Mouse (Mus musculus) layer of hippocampus, adult 8-10 months (tissue): ENCODE data around the gene Cnih3. TPM values are rescaled to one million over a fixed set of nuclear protein-coding genes. Genes with fewer than 3 reads are reported as not detected.

Experiments used
- DNase-seq, 2 experiments: peaks; one replicate each; pipeline ENCODE4 v3.0.0; 2022; ENCODE audit warnings: low spot score in 2 of 2
- total RNA-seq, 4 experiments: library from RNA; stranded (reverse); gene quantifications; 2 replicates each; pipeline ENCODE4 v1.2.4; 2022

Cnih3 gene
- total RNA-seq, 4 experiments from 2014 or later, result 53.8 to 68.4 (median 59.4) TPM

DNA sequence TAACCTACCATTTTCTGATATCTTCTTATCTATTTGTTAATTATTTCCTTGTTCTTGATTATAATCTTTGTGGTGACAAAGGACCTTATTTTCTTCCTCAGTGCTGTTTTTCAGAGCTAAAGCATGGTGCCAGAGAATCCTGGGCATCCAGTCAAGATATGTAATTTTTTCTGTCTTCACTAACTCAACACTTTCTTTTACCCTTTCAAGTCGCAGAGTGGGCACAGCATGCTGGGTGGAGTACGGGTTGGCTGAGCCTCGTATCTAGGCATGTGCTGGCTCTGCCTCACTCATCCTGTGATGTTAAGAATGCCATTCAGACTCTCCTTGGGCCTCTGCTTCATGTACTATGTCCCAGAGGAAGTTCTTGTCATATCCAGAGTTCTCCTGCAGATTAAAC, 46.8 kb downstream of the Cnih3 start:
- no peak for DNase-seq

- DNase-seq, result no peak
These were observed 50.6 kb downstream of the Cnih3 start for GRCm38 (mm10) chr1:181403056-181403455.

GRCm38 (mm10) chr1:181407281-181407680, 54.9 kb downstream of the Cnih3 start:
- DNase-seq, result no peak

DNA sequence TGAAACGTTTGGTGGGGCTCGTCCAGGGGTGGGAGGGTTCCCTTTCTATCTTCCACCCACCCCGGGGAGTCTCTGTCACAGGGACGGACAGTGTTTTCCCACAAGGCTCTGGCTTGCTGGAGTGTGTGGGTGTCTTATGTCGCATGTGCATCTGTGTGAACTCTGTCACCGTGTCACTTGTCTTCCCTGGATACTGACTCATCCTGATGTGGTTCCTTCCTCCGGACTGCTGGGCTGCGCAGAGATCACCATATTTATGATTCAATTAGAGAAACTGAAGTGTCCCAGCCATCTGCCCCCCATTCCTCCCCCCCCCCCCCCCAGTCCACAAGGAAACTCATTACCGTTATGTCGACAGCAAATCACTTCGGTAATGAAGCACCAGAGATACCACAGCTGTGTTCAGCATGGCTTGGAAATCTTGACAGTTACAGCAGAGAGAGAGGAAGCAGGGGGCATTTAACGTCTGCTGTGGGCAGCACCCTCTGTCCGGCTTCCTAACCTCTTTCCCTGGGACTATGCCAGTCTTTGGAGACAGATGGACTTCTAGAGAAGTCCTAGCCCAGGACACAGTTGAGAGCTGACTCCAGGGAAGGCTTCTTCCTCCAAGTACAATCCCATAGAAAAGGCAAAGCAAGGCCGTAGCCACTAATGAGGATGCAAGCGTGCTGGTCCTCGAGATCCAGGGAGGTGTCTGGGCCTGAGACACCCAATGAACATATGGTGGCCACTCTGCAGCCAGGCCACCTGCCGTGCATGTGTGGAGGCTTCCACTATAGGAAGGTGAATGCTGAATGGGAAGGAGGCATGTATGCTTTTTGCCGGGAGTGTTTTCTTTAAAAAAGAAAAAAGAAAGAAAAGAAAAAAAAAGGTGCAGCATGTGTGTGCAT, 55.9 kb downstream of the Cnih3 start:
- DNase-seq, result no peak

- no peak for DNase-seq
These were observed 57.3 kb downstream of the Cnih3 start for GRCm38 (mm10) chr1:181409693-181410092.

- DNase-seq, result no peak
These were observed 58.3 kb downstream of the Cnih3 start for GRCm38 (mm10) chr1:181410647-181411254.

- no peak for DNase-seq
These were observed 62.6 kb downstream of the Cnih3 start for GRCm38 (mm10) chr1:181414985-181415384.

GRCm38 (mm10) chr1:181416841-181417240, 64.4 kb downstream of the Cnih3 start:
- no peak for DNase-seq

GRCm38 (mm10) chr1:181417937-181418523, 65.6 kb downstream of the Cnih3 start:
- DNase-seq, result no peak

DNA sequence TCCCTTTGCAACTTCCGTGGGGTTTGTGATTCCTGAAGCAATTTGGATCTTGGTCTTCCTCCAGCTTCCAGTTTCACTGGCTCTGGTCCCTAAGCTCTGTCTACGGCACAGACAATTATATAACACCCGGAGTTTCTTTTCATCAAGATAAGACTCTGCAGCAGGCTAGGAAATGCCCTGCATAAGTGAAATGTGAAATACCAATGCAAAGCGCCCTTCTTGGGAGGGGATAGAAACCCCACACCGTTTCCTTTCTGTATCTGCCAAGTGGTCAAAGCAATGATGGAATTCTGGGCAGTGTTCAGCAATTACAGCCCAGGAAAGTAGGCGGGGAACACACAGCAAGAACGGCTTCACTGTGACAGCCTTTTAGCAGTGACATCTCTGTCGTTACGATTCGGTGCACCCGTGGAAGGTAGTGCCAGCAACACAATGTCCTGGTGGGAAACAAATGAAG, 67.7 kb downstream of the Cnih3 start:
- DNase-seq, result peak in 1 of 2 experiments; percentile 35

GRCm38 (mm10) chr1:181422796-181423195, 70.4 kb downstream of the Cnih3 start:
- DNase-seq, result no peak

DNA sequence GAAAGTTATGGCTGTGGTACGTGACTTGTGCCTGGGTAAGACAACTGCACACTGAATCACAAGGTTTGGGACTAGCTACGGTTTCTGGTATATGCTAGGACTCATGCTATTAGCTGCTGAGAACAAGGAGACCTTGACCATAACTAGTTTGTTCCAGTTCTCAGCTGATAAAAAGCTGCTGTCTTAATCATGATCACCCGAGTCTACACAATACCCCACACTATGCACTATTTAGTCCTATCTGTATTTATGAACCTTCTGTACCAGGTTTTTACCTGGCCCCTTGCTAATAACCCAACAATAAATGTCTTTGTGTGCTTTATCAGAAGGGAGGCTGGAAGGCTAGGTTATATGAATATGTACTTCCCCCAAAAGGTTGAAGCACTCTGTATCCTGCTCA, 72.5 kb downstream of the Cnih3 start:
- no peak for DNase-seq

DNA sequence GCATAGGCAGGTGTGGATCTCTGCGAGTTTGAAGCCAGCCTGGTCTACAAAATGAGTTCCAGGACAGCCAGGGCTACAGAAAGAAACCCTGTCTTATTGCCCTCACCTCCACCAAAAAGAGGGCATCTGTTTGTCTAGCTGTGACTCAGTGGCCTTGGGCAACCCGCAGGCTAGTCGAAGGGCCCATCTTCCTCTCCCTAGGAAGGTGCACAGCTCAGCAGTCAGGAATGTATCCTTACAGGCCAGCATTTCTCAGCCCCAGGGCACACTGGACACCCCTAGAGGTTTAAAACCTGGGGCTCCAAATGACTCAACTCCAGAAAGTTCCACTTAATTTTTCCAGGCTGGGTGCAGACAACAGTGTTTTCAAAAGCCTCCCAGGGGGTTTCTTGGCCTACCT, 73.0 kb downstream of the Cnih3 start:
- no peak for DNase-seq

DNA sequence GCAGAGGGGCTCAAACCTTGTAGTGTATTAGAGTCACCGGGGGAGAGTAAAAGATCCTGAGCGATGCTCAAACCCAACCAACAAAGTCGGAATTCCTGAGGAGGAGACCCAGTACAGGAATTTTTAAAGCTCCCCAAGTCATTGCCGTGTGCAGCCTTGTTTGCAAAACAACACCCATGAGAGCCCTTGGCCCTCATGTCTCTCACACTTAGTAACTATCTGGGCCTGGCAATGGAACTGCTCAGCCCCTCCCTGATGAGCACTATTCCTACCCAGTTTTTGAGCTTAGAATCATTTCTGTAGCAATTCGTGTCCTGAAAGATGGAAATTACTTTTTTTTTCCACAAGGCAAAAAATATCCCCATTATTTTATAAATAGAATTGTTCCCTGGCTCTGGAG, 74.0 kb downstream of the Cnih3 start:
- DNase-seq, result no peak

DNA sequence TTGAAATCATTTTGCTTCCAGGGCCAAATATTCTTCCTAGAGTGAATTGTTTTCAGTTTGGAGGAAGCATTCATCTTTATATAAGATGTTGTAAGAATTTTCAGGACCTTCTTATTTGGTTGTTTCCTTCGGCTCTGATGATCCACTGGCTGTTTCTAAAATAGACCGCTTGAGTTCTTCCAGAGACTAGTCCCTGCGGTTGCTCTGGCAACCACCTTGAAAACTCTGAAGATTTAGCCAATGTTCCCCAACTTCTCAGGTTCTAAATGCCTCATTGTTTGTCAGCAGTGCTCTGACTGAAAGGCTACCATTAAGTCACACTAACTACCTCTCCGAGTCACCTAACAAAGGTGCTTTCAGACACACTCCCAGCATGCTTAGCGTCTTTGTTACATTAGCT, 80.8 kb downstream of the Cnih3 start:
- no peak for DNase-seq

GRCm38 (mm10) chr1:181435414-181435813, 83.0 kb downstream of the Cnih3 start:
- DNase-seq, result no peak

GRCm38 (mm10) chr1:181440982-181441603, 88.7 kb downstream of the Cnih3 start:
- DNase-seq, result no peak

GRCm38 (mm10) chr1:181441654-181442241, 89.3 kb downstream of the Cnih3 start:
- DNase-seq, result no peak

GRCm38 (mm10) chr1:181445041-181445440, 92.6 kb downstream of the Cnih3 start:
- no peak for DNase-seq

DNA sequence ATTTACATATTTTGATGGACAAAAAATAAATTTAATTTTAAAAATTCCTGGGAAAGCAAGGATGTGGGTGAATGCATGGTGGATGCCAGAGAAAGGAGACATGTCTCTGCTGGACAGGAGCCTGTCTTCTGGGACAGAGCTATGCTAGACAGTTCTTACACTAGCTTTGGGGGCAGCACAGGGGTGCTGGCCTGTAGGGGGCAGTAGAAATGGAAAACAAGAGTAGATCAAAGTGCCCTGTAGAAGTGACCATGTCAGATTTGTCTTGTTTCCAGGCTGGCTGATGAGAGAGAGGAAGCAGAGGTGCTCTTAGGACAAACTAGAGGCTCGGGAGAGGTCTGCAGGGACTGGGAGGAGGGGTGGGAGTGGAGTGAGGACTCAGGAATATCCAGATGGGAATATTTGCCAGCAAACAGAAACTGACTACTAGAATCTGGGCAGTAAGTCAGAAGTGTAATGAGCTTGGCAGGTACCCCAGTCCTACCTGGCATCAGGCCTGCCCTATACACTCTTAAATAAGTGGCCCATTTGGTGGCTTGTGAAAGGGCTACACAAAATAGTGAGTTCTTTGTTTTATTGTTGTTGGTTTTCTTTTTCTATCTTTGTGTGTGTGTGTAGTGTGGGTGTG, 93.3 kb downstream of the Cnih3 start:
- DNase-seq, result peak; percentile 59 to 65

DNA sequence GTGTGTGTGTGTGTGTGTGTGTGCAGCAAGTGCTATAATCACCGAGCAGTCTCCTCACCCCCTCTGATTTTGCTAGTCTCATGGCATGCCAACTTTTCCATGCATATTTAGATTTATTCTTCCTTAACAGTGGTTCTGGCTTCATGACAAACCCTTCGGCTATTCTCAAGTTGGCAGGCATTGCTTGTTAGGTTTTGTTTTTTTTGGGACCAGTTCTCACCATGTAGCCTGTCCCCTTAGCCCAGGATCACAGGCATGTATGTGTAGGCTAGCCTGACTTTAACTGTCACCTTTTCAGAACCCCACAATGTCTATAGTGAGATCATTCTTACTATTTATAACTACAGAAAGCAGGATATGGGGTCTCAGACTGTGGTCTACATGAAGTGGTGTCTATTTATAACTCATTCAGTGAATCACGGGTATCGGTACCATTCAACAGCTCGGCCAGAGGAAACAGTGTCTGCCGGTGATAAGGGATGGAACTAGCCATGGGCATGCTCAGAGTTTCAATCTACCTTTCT, 94.2 kb downstream of the Cnih3 start:
- no peak for DNase-seq
